Mouse (Mus musculus) neural tube, embryonic 14.5 days (tissue): Measurements from ENCODE around the gene Tulp3. TPM values are rescaled to one million over a fixed set of nuclear protein-coding genes. Genes with fewer than 3 reads are reported as not detected.
"Not testable (repeated sequence)": the region's sequence is repeated elsewhere in the genome, so short reads cannot be mapped to it uniquely, and the experiment has no call there.

Experiments
- ATAC-seq: fragments of 200-750 bp; cut with Nextera tagmentation; 2 replicates; pipeline ENCODE4 v1.8.0; 2017; ENCODE audit warnings: low read depth, mild to moderate bottlenecking, moderate TSS enrichment, moderate library complexity
- H3K27ac ChIP-seq: fragments of 300-500 bp; sonication (generic); 2 replicates; pipeline ENCODE4 v1.5.1; 2014; ENCODE audit warnings: low read depth, mild to moderate bottlenecking, control low read depth, low read length, moderate library complexity, mixed read lengths
- H3K27me3 ChIP-seq: fragments of 300-500 bp; sonication (generic); 2 replicates; pipeline ENCODE4 v1.6.1; 2014; ENCODE audit warnings: low read length; ENCODE audit not compliant: control insufficient read depth, insufficient read depth
- H3K36me3 ChIP-seq: fragments of 300-500 bp; sonication (generic); 2 replicates; pipeline ENCODE4 v1.6.1; 2014; ENCODE audit warnings: low read length, mixed read lengths; ENCODE audit not compliant: control insufficient read depth, insufficient read depth
- H3K4me1 ChIP-seq: fragments of 300-500 bp; sonication (generic); 2 replicates; pipeline ENCODE4 v1.6.1; 2014; ENCODE audit warnings: low read length; ENCODE audit not compliant: control insufficient read depth, insufficient read depth
- H3K4me2 ChIP-seq: fragments of 300-500 bp; sonication (generic); 2 replicates; pipeline ENCODE4 v1.6.1; 2014; ENCODE audit warnings: mild to moderate bottlenecking, low read depth, low read length, control low read depth
- H3K4me3 ChIP-seq: fragments of 300-500 bp; sonication (generic); 2 replicates; pipeline ENCODE4 v1.5.1; 2014; ENCODE audit warnings: low read depth, low read length, control low read depth, mixed read lengths
- H3K9ac ChIP-seq: fragments of 300-500 bp; sonication (generic); replicated peaks from 2 replicates; pipeline ENCODE4 v1.6.1; 2014; ENCODE audit warnings: low read depth, mild to moderate bottlenecking, control low read depth, low read length, mixed read lengths
- H3K9me3 ChIP-seq: fragments of 300-500 bp; sonication (generic); 2 replicates; pipeline ENCODE4 v1.6.1; 2016; ENCODE audit warnings: low read length; ENCODE audit not compliant: control insufficient read depth
- WGBS: fragments of 180-500 bp; shearing (Covaris S2); extraction: QIAGEN DNeasy Blood & Tissue Kit; methylation state at CpG from one replicate; pipeline ENCODE4 v1.1.7; 2014; 5-methylcytosine and 5-hydroxymethylcytosine counted together
- polyA plus RNA-seq: library from polyadenylated mRNA; unstranded; fragments of >200 nt; fragmentation: Nextera tagmentation; extraction: Ambion mirVana; gene quantifications from 2 replicates; pipeline ENCODE4 v1.2.1, GENCODE M21; 2014

The Tulp3 gene
- polyA plus RNA-seq, 1 experiment from 2014 or later = 22.4 TPM

GRCm38 (mm10) chr6:128304801-128305200 is 50.9 kb downstream of the Tulp3 start:
- Histone ChIP-seq H3K36me3 (no peaks in the 10 kb centered on the region), H3K4me1 (peaks cover 5% of the 10 kb centered on the region), H3K27ac (no peak overlapping the region), H3K27me3 (peaks cover 16% of the 10 kb centered on the region), H3K4me2 (no peak overlapping the region), H3K9ac (no peak overlapping the region), H3K4me3 (no peak overlapping the region), H3K9me3 (no peaks in the 10 kb centered on the region)
- ATAC-seq = no peak
- 85% methylated on average over 4 of the region's 4 CpGs for WGBS

GRCm38 (mm10) chr6:128302640-128303039 is 53.0 kb downstream of the Tulp3 start:
- not testable (repeated sequence) for H3K27ac ChIP-seq, H3K9me3 ChIP-seq, H3K36me3 ChIP-seq, H3K9ac ChIP-seq, H3K4me2 ChIP-seq, ATAC-seq, H3K4me3 ChIP-seq
- Histone ChIP-seq H3K4me1 (peaks cover 11% of the 10 kb centered on the region), H3K27me3 (peaks cover 35% of the 10 kb centered on the region)
- WGBS = 76% methylated on average over 3 of the region's 3 CpGs

- Histone ChIP-seq H3K27me3 (peaks cover 36% of the 10 kb centered on the region), H3K9ac (no peak overlapping the region), H3K4me3 (no peak overlapping the region), H3K36me3 (no peaks in the 10 kb centered on the region), H3K9me3 (no peaks in the 10 kb centered on the region), H3K27ac (no peak overlapping the region), H3K4me2 (no peak overlapping the region), H3K4me1 (peaks cover 11% of the 10 kb centered on the region)
- 85% methylated on average over 3 of the region's 3 CpGs for WGBS
- no peak for ATAC-seq
These were observed 53.8 kb downstream of the Tulp3 start for GRCm38 (mm10) chr6:128301891-128302290.

GRCm38 (mm10) chr6:128301458-128301857 is 54.2 kb downstream of the Tulp3 start:
- Histone ChIP-seq H3K9ac (no peak overlapping the region), H3K4me3 (no peak overlapping the region), H3K4me1 (peaks cover 11% of the 10 kb centered on the region), H3K4me2 (no peak overlapping the region), H3K36me3 (no peaks in the 10 kb centered on the region), H3K27me3 (peaks cover 36% of the 10 kb centered on the region), H3K9me3 (no peaks in the 10 kb centered on the region), H3K27ac (no peak overlapping the region)
- ATAC-seq = no peak
- 44% methylated on average over 11 of the region's 11 CpGs for WGBS

GRCm38 (mm10) chr6:128300134-128301001 is 55.3 kb downstream of the Tulp3 start, which contains the start of gene Tead4:
TSS of gene Tead4 (minus strand) at chr6:128300823.
- Histone ChIP-seq H3K4me1 (peaks cover 11% of the 10 kb centered on the region), H3K4me3 (peak within 1 kb of the TSS; percentile 58), H3K27ac (no peak within 1 kb of the TSS), H3K27me3 (peaks cover 36% of the 10 kb centered on the region), H3K36me3 (no peaks in the 10 kb centered on the region), H3K9ac (peak within 1 kb of the TSS; percentile 39), H3K4me2 (peak within 1 kb of the TSS; percentile 100), H3K9me3 (no peaks in the 10 kb centered on the region)
- ATAC-seq = peak; percentile 66; the same call in 1 of the 2 replicates
- under 1% methylated on average over 59 of the region's 81 CpGs for WGBS

- Histone ChIP-seq H3K27ac (no peak overlapping the region), H3K36me3 (no peaks in the 10 kb centered on the region), H3K9me3 (no peaks in the 10 kb centered on the region), H3K4me1 (peaks cover 11% of the 10 kb centered on the region), H3K4me3 (peak overlapping the region; percentile 58), H3K9ac (peak overlapping the region; percentile 39), H3K27me3 (peaks cover 36% of the 10 kb centered on the region), H3K4me2 (peak overlapping the region; percentile 100)
- under 1% methylated on average over 25 of the region's 25 CpGs for WGBS
- ATAC-seq = peak; percentile 35; the same call in 1 of the 2 replicates
These were observed 56.1 kb downstream of the Tulp3 start for GRCm38 (mm10) chr6:128299292-128300133.

GRCm38 (mm10) chr6:128298246-128298645 is 57.4 kb downstream of the Tulp3 start:
- Histone ChIP-seq H3K4me3 (no peak overlapping the region), H3K27me3 (peaks cover 36% of the 10 kb centered on the region), H3K4me1 (peaks cover 11% of the 10 kb centered on the region), H3K36me3 (no peaks in the 10 kb centered on the region), H3K9ac (no peak overlapping the region), H3K27ac (no peak overlapping the region), H3K4me2 (no peak overlapping the region), H3K9me3 (no peaks in the 10 kb centered on the region)
- 52% methylated on average over 7 of the region's 7 CpGs for WGBS
- ATAC-seq = no peak

- Histone ChIP-seq H3K27me3 (peaks cover 35% of the 10 kb centered on the region), H3K27ac (no peak overlapping the region), H3K36me3 (no peaks in the 10 kb centered on the region), H3K9me3 (no peaks in the 10 kb centered on the region), H3K4me3 (no peak overlapping the region), H3K9ac (no peak overlapping the region), H3K4me2 (no peak overlapping the region), H3K4me1 (peaks cover 11% of the 10 kb centered on the region)
- WGBS = 31% methylated on average over 11 of the region's 11 CpGs
- no peak for ATAC-seq
These were observed 58.8 kb downstream of the Tulp3 start for GRCm38 (mm10) chr6:128296750-128297393.
